Mouse (Mus musculus) kidney, postnatal 25 days (tissue): ENCODE data around the gene Psat1.

Experiments used
- DNase-seq, 2 experiments: peaks; one replicate each; pipeline ENCODE4 v3.0.0; 2021; ENCODE audit warnings: mixed read lengths in 2 of 2

Psat1 gene

GRCm38 (mm10) chr19:15924181-15924865, 22.8 kb downstream of the Psat1 start:
- DNase-seq = peak; percentile 50 to 74

DNA sequence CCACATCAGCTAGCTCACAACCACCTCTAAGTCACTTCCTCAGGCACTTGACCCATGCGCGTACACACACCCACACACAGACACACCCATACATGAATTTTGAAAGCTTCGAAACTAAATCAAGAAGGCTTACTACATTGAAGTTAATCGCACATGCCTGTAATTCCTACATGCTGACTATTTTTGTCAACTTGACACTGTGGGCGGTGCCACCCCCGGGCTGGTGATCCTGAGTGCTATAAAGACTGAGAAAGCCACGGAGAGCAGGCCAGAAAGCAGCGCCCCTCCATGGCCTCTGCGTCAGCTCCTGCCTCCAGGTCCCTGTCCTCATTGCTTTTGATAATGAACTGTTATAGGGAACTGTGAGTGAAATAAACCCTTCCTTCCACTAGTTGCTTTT, 23.7 kb downstream of the Psat1 start:
- DNase-seq = peak; percentile 31 to 60

DNA sequence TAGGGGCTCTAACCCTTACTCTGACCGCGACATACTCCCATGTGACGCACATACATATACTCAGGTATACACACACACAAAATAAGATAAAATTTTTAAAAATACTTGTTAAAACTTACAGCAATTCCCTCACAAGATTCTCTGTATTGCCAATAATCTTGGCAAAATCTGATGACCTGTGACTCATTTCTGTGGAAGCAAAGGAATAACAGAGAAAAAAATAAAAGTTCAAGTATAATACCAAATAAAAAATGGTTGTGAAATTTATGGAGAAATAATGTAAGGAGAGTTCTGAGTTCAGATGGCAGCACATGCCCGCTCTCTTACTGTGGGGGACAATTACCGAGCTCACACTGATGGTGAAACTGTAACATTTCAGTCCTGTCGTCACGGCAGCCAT, 27.8 kb downstream of the Psat1 start:
- no peak for DNase-seq

DNA sequence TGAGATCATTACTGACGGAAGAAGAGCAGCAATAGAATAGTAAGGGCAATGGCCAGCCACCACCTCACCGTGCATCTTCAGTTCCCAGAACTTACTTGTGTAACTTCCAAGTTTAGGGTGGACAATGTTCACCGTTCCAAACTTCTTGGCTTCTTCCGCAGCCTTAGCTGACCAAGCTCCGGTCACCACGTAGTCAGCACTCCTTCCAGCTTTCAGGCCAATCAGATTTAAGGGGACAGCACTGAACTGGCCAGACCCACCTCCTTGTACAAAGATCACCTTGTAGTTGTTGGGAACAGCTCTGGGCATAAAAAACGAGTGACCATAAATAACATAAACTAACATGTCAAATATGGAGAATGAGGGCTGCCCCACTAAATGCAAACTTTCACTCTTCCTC, 29.0 kb downstream of the Psat1 start:
- peak in 1 of 2 experiments; percentile 59 for DNase-seq

DNA sequence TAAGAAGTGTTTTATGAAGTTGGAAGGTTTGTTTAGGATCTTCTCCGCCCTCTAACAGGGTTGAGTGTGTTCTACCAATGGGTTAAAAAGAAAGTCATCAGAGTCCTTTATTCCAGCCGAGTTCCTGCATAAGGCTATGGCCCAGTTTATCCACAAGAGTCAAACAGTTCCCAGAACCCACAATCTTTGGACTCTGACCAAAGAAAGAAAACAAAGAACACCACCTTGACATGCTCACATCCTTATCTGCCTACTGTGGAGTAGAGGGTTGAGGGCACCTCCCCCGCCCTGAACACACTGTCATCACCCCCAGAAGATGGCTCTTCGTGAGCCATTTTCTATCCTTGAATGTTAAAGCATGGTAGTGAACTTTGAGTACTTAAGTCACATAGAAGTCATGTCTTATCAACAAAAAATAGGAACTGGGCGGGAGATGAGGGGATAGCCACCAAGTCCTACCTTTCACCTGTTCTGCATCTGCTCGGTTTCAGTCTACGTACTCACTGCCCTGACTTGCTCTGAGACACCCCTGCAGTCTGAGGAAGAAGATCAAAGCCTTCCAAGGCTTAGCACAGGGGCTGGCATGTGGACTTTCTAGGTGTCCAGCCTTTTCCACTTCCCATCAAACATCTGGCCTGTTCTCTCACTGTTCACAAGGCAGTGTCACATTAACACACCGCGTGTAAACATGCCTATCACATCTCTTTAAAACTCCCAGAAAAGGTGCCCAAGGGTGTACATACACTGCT, 33.7 kb downstream of the Psat1 start:
- DNase-seq = no peak

DNA sequence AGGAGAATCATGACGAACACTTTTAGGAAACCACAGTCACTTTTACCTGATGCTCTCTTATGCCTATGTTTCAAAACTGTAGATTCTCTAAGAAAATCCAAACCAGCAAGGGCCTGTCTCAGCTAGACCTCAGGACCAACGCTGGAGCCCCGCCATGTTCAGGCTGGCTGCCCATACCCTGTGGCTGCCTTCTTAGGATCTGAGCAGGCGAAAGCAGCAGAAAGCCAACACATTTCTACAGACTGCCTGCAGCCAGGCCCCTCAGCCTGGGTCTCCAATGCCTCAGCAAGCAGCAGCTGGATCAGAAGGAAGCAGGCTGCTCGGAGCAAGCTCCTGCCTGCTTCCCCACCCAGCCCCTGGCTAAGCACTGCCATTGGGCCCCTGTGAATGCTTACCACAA, 35.7 kb downstream of the Psat1 start:
- DNase-seq = no peak

DNA sequence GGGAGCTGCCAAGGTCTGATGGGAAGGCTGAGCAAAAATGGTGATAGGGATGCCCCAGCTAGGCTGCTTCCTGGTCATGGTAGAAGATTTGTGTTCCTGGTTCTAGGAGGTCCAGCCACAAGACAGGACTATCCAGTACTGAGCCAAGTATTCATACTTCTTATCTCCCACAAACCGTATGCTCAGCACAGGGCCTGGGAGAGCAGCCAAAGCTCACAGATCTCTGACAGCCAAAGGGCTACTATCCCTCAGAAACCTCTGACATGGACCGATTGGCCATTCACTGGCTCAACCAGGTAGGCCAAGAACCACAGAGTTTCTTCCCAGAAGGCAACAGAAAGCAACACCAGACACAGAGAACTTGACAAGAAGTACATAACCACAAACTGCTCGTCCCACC, 36.1 kb downstream of the Psat1 start:
- DNase-seq = peak; percentile 24 to 53

- DNase-seq = no peak
Measured at GRCm38 (mm10) chr19:15910488-15910887, 36.6 kb downstream of the Psat1 start.

- DNase-seq = peak; percentile 53 to 63
Measured at GRCm38 (mm10) chr19:15908016-15908415, 39.1 kb downstream of the Psat1 start.

- peak; percentile 46 to 79 for DNase-seq
Measured at GRCm38 (mm10) chr19:15904734-15905133, 42.4 kb downstream of the Psat1 start.

GRCm38 (mm10) chr19:15903508-15904480, 43.3 kb downstream of the Psat1 start:
- peak; percentile 41 to 75 for DNase-seq

DNA sequence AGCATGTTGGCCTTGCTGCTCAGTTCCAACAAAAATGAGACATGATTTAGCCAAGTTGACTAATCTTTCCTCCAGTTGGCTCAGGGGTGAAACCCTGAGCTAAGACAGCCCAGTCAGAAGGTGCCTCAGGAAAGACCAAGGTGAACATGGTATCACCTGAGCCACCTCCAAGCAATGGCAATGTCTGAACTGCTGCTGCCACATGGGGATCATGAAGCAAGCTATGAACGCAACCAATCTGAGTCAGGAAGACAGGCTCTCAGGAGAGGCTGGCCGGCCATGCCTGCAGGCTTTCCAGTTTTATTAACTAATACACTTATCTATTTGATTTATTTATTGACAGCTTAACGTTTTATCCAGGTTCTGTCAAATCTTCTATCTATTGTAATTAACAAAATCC, 51.5 kb downstream of the Psat1 start:
- DNase-seq = no peak

- no peak for DNase-seq
Measured at GRCm38 (mm10) chr19:15892146-15892545, 55.0 kb downstream of the Psat1 start.

- no peak for DNase-seq
Measured at GRCm38 (mm10) chr19:15888466-15888865, 58.7 kb downstream of the Psat1 start.

GRCm38 (mm10) chr19:15882705-15883426, 64.3 kb downstream of the Psat1 start:
- DNase-seq = peak; percentile 46 to 62

- DNase-seq = no peak
Measured at GRCm38 (mm10) chr19:15880731-15881130, 66.4 kb downstream of the Psat1 start.

GRCm38 (mm10) chr19:15879271-15879670, 67.9 kb downstream of the Psat1 start:
- DNase-seq = no peak

GRCm38 (mm10) chr19:15868865-15869698, 78.1 kb downstream of the Psat1 start:
- DNase-seq = no peak

- peak; percentile 48 to 67 for DNase-seq
Measured at GRCm38 (mm10) chr19:15866851-15867250, 80.3 kb downstream of the Psat1 start.

- DNase-seq = no peak
Measured at GRCm38 (mm10) chr19:15866126-15866525, 81.0 kb downstream of the Psat1 start.

DNA sequence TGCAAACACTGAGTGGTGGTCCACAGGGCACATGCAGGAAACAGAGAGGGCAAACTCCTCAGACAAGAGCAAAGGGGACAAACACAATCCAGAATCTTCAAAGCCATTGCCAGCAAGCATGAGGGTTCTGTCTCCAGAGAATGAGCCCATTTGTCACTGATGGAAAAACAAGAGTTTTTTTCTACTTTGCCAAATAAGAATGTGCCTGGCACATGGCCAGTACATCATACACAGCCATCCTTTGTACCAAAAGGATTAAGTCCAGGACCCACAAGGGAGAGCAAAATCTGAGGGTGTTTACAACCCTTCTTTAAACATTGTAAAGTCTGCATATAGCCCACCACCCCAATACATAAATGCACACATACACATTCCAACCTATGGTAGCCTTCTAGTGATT, 81.7 kb downstream of the Psat1 start:
- no peak for DNase-seq

DNA sequence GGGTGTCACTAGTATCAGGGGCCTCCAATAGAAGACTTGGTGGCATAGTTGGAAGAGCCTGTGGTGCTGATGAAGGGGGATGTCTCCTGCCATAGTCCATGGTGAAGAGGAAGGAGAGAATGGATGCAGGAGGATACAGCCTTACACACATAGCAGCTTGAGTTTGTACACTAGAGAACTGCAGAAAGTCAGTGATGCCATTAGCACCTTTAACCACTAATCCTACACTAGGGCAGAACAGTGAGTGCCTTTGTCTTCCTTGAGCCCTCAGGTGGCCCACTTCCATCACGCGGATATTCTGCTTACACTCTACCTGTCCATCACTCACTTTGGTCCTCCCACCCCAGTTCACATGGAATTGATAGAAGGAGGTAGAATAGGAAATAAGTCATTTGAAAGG, 83.0 kb downstream of the Psat1 start:
- DNase-seq = no peak
